Mouse (Mus musculus) liver, postnatal 0 days (tissue): Measurements from ENCODE around the gene Nbeal2.

ENCODE experiments used
- CTCF ChIP-seq: sonication (generic); IDR thresholded peaks from 2 replicates; pipeline ENCODE4 v1.5.1; 2016; ENCODE audit warnings: antibody characterized with exemption, low read depth
- EP300 ChIP-seq: IDR thresholded peaks from 2 replicates; pipeline ENCODE4 v1.6.1; 2016; ENCODE audit warnings: antibody characterized with exemption, low read depth, mild to moderate bottlenecking

DNA sequence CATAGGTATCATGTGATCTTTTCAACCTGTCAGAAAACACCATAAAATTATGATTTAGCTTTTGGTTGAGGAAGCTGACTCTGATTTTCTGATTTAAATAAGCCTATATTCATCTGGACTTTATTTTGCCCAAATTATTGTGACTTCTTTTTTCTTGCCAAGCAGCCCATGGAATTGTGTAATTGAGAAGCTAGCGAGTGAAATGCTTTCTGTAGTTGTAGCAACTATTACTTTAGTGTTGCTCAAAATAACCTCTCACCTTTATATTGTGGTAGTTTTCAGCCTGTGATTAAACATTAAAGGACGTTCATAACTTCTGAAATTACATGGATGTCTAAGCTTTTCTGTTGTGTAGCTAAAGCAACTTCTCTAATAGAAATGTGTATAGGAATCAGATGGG, 71.8 kb downstream of the Nbeal2 start:
- TF ChIP-seq CTCF: no peak
- no peak for TF ChIP-seq EP300
